Comparison of ENCODE assay signal across 27 mouse cellular contexts in the genomic region with DNA sequence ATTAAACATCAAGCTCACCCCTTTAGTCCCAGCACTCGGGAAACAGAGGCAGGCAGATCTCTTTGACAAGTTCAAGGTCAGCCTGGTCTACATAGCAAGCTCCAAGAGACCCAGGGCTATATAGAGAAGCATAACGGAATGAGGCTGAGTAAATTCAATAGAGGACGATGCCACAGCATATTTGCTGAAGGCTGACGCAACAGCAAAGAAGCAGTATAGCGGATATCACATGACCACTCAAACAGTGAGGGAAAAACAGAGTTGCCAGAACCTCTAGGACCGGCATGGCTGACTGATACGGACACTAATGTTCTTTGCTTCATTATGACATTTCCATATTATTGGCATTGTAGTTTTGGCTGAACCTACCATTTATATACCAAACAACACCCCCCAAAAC.
"Had no signal": no experiment of that assay in that cellular context is flagged by ENCODE, and none has a peak within 500 bp of the region (broad histone marks: within the 10 kb centered on the region; RNA-seq: fewer than 3 reads in every experiment).

No protein-coding gene starts in this region.

- H3K4me3 ChIP-seq: heart, embryonic 13.5 days; heart, embryonic 15.5 days; hindbrain, embryonic 13.5 days; hindbrain, embryonic 15.5 days; intestine, embryonic 15.5 days; kidney, embryonic 15.5 days; left cerebral cortex, adult 2 months; limb, embryonic 10.5 days; limb, embryonic 12.5 days; liver, embryonic 13.5 days; liver, embryonic 15.5 days had no signal

- H3K9ac ChIP-seq: heart, embryonic 13.5 days; heart, embryonic 15.5 days; hindbrain, embryonic 13.5 days; hindbrain, embryonic 15.5 days; intestine, embryonic 15.5 days; kidney, embryonic 15.5 days; limb, embryonic 12.5 days; liver, embryonic 13.5 days; liver, embryonic 15.5 days had no signal

- H3K4me2 ChIP-seq: heart, embryonic 11.5 days; heart, embryonic 13.5 days; heart, embryonic 15.5 days; hindbrain, embryonic 13.5 days; hindbrain, embryonic 15.5 days; intestine, embryonic 15.5 days; kidney, embryonic 15.5 days; limb, embryonic 12.5 days; liver, embryonic 11.5 days; liver, embryonic 13.5 days; liver, embryonic 15.5 days had no signal

- H3K27me3 ChIP-seq: heart, embryonic 13.5 days; heart, embryonic 15.5 days; hindbrain, embryonic 13.5 days; hindbrain, embryonic 15.5 days; intestine, embryonic 15.5 days; kidney, embryonic 15.5 days; limb, embryonic 12.5 days; liver, embryonic 13.5 days; liver, embryonic 15.5 days had no signal

- H3K4me1 ChIP-seq: heart, embryonic 13.5 days; heart, embryonic 15.5 days; hindbrain, embryonic 13.5 days; hindbrain, embryonic 15.5 days; intestine, embryonic 15.5 days; kidney, embryonic 15.5 days; limb, embryonic 10.5 days; limb, embryonic 12.5 days; liver, embryonic 13.5 days; liver, embryonic 15.5 days had no signal

- ATAC-seq: hindbrain, postnatal 0 days; intestine, embryonic 15.5 days had no signal

- H3K36me3 ChIP-seq: heart, embryonic 13.5 days; heart, embryonic 15.5 days; hindbrain, embryonic 13.5 days; hindbrain, embryonic 15.5 days; intestine, embryonic 15.5 days; kidney, embryonic 15.5 days; limb, embryonic 10.5 days; limb, embryonic 12.5 days; liver, embryonic 13.5 days; liver, embryonic 15.5 days had no signal

- DNase-seq: gastrocnemius, postnatal 14 days; gastrocnemius, postnatal 36 days; heart, adult 18-20 months; heart, postnatal 14 days; heart, postnatal 36 days; kidney, adult 11 months; kidney, adult 2 months; kidney, adult 9 months; kidney, postnatal 14 days; kidney, postnatal 36 days; layer of hippocampus, adult 9-11 months; liver; liver, embryonic 13.5 days had no signal

- H3K27ac ChIP-seq: heart, embryonic 13.5 days; heart, embryonic 15.5 days; hindbrain, embryonic 13.5 days; hindbrain, embryonic 15.5 days; hindbrain, postnatal 0 days; intestine, embryonic 15.5 days; kidney, embryonic 15.5 days; kidney, postnatal 0 days; left cerebral cortex, adult 2 months; limb, embryonic 10.5 days; limb, embryonic 12.5 days; liver, embryonic 13.5 days; liver, embryonic 15.5 days had no signal

- H3K9me3 ChIP-seq: heart, embryonic 15.5 days; hindbrain, embryonic 15.5 days; intestine, embryonic 15.5 days; kidney, embryonic 15.5 days; liver, embryonic 15.5 days had no signal
